Mouse (Mus musculus): ENCODE results near the gene Celf2. TPM values are rescaled to one million over a fixed set of nuclear protein-coding genes. Genes with fewer than 3 reads are reported as not detected.

The Celf2 gene
- total RNA-seq, 2 experiments from 2014 or later, result 518 to 531 TPM

DNA sequence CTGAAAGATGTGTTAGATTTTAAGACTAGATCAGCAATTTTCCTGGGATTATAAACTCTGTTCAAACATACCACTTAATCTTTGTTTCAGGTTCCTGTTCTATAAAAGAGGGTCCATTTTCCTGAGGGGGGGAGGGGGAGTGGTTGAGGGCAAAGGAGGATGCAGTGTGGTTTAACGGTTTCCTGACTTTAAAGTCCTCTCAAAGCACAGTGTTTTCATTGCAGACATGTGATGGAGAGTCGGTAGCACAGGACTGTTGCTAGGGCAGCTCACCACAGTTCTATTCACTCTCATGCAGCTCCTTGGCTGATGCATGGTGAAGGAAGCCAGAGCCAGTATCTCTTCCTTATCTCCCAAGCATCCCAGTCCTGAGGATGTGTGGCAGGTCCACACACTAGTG is 802.1 kb downstream of the Celf2 start:
- DNase-seq (ENCODE audit: low spot score in 2 of 2), result peak in 1 of 2 experiments; percentile 9

DNA sequence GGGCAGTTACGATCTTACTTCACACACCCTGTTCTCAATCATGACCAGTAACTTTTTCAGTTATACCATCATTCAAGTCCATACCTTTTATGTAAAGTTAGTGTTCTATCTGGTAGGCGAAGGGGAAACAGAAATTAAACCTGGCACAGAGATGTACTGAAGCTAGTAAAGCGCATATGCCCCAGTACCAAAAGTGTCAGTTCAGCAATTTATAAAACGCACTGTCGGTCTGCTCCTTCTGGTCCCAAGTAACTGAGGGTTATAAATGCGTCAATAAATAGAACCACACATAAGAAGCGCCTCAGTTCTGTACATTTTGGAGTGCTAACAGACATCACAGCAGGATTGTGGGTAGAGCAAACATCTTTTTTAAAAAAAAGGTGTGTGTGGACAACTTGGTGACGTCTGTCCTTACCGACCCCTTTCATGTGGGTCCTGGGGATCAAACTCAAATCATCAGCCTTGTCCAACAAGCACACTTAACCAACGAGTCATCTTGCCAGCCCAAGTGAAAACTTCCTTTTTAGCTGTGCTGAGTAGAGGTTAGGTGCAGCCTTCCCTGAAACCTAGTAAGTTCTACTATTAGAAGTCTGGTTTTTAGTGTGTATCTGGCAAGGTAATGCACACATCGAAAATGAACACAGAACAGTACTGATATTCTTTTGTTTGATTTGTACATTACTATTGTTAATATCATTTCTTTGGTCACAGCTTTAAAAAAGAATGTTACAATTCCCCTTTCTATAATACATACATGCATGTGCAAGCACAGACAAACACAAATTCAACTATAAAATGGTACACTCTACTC is 803.2 kb downstream of the Celf2 start:
- no peak for DNase-seq (ENCODE audit: low spot score in 2 of 2)

DNA sequence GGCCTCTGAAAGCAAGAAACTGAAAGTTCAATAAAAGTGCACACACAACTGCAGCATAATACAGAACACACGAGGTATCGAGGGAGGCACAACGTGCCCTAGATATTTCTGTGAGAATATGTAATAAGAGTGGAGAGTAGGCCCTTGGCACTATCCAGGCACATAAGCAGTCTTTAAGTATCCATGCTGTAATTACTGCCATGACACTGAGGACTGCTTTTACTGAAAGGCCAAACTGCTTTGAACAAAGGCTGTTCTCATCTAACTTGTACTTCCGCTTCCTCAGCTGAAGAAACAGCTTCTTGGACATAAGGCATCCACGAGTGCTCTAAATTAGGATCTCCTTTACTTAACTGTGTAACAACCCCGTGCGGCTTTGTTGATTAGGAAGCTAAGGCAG is 803.9 kb downstream of the Celf2 start:
- no peak for DNase-seq (ENCODE audit: low spot score in 2 of 2)

DNA sequence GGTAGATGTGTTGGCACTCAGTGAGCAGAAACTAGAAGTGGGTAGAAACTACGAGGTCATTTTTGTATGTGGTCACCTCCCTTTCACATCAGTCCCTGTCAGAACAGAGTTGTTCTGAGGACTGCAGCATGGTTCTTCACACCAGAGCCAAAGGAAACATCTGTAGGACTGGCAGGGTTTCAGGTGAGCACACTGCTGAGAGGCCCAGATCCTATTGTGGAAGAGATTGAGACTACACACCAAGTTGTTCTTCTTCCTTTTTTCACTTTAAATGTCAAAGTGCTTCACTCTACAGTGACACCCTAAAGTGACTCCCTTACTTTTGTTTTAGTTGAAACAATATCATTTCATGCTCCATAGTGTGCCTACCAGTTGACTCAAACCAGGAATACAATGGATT is 804.6 kb downstream of the Celf2 start:
- no peak for DNase-seq (ENCODE audit: low spot score in 2 of 2)

DNA sequence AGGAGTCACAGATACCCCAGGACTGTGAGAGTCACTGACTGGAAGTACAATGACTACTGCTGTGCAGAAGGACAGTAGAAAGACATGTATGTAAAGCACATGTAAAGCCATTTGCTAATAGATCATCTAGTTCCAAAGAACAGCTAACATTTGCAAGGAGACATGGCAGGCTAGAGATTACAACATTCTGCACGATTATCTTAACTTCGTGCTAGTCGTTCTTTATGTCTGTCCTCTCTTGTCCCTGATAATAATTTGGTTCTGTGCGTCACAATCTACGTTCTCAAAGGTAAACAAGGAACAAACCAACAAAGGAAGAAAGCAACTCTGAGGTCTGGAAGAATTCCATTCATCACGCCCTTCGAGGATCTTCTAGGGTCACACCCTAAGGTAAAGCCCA is 805.0 kb downstream of the Celf2 start:
- DNase-seq (ENCODE audit: low spot score in 2 of 2), result no peak

DNA sequence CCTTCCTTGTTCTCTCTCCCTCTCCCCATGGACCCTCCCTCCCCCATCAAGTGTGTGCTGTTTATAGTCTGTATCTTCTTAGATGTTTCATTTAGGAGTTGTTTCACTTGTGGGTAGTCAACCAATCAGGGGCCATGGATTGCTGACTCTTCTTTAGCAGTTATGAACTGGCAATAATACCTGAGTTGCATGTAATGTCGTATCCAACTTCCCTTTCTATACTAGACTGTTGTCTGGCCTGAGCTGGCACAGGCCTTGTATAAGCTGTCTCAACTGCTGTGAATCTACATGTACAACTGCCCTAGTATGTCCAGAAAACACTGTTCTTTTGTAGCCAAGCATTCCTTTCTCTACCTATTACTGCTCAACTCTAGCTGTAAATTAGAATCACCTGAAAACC is 813.0 kb downstream of the Celf2 start:
- DNase-seq (ENCODE audit: low spot score in 2 of 2), result no peak

DNA sequence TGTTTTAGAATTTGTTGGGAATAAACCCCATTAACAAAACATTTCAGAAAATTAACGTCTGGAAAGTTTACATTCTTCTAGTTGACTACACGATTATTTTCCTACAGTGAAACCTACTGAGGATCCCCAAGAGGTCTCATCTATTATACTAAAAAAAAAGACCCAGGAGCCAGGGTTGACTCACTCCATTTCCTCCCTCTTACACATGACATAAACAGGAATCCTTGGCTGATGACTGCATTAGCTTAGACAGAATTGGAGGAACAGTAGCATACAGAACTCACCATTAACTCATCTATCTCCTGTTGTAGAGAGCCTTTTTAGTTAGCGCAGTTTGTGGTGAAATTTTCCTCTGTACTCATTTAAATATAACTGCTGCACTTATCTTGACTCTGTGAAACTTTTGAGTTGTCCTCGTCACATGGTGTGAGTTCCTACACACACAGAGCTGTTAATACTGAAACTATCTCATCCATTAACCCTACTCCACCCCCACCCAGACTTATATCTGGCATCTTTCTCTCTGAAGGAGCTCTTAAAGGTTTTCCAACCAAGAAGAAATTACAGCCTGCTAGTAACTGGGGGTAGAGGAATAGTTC is 813.9 kb downstream of the Celf2 start:
- no peak for DNase-seq (ENCODE audit: low spot score in 2 of 2)

DNA sequence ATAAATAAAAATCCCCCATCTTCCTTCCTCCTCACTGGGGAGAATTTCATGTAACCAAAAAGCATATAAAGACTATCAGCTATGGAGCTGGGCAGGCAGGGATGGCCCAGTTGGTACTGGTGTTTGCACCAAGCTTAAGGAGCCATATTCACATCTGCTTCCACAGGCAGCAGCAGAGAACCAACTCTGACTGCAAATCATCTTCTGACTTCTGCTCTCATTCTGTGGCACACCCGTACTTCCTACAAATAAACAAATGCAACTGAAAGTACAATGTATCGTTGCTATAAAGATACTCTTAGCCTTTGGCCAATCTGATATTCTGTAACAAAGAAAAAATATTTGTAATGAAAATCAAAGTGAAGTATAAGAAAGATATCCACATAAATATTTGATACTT is 819.7 kb downstream of the Celf2 start:
- DNase-seq (ENCODE audit: low spot score in 2 of 2), result no peak

DNA sequence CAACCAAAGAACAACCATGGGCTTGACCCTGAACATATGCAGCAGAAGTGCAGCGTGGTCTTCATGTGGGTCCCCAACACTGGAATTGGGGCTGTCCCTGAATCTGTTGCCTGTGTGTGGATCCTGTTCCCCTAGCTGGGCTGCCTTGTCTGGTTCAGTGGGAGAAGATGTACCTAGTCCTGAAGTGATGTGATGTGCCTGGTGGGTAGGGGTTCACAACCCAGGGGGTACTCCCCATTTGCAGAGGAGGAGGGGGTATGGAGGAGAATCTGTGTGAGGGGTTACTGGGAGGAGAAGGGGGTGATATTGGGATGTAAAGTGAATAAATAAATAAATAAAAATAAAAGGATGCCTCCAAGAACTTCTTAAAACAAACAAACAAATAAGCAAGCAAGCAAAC is 831.1 kb downstream of the Celf2 start:
- no peak for DNase-seq (ENCODE audit: low spot score in 2 of 2)

DNA sequence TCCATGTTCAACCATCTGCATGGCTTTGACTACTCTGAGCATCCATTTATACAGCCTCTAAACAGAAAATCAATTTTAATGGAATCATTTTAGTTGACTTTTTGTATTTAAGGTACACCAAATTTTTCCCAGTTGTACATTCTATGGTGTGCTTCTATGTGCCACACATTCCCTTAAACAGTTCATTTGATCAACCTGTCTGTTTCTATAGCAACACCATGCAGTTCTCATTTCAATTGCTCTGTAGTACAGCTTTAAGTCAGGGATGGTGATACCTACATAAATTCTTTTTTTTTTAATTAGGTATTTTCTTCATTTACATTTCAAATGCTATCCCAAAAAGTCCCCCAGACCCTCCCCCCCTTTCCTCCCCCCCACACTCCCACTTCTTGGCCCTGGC is 831.9 kb downstream of the Celf2 start:
- no peak for DNase-seq (ENCODE audit: low spot score in 2 of 2)

DNA sequence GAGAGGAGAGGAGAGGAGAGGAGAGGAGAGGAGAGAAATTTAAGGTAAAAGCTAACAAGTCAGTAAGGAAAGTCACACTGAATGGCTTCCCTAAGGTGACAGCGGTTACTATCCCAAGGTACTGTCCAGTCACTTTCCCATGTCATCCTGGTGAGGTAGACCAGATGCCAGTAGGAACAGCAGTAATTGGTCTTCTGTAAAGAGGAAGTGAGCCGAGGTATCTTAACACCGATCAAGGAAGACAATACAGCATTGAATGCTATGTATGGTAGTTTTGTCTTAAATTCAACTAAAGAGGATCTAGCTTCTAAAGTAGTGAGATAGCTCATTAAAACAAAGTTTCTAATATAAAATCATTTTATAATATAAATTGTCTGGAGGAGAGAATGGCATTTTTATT is 835.0 kb downstream of the Celf2 start:
- DNase-seq (ENCODE audit: low spot score in 2 of 2), result no peak

DNA sequence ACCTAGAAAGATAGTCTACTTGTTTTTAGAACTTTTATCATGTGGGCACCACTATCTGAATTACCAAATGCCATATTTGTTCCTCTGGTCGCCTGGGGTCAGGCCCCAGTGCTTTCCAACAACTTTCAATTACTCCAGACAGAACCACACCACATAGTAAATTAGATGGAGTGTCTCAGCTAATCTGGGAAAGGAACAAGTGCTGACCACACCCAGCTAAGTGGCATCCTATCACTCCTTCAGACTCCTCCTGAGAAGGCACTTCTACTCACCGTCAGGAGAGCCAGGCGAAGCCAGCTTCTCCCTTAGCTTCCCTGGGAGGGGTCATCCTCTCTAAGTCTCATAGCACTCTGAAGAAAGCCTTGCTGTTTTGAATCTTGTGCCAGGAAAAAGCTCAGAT is 835.9 kb downstream of the Celf2 start:
- no peak for DNase-seq (ENCODE audit: low spot score in 2 of 2)

DNA sequence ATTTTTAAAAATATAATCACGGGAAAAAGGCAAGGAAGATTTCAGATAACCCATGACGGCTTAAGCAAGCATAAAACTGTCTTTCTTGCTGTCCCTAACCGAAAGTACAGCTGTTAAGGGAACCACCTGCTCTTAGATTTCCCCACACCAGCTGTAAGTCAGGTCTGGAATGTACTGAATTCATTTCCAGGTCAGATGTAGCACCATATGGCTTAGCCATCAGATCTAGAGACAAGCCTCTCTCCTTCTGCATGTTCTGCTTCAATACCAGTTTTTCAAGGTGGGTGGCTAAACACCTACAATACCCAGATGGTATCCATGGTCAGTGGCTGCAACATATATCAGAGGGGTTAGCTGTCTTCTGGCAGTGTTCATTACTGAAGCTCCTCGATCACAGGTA is 841.8 kb downstream of the Celf2 start:
- DNase-seq (ENCODE audit: low spot score in 2 of 2), result no peak

DNA sequence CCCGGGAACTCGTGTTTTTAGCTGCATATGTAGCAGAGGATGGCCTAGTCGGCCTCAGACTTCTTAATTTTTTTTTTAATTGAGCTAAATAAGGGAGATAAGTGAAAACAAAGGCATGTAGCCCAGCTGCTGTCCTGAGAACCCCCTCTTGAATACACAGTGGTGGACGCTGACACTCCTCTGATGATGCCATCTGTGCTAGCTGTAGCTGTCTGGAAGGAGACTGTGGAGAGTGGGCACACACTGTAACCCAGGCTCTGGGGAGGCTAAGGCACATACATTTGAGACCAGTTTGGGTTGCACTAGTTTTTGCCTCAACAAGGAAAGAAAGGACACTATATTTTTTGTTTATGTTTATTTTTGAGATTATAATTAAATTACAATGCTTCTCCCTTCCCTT is 849.5 kb downstream of the Celf2 start:
- DNase-seq (ENCODE audit: low spot score in 2 of 2), result no peak

DNA sequence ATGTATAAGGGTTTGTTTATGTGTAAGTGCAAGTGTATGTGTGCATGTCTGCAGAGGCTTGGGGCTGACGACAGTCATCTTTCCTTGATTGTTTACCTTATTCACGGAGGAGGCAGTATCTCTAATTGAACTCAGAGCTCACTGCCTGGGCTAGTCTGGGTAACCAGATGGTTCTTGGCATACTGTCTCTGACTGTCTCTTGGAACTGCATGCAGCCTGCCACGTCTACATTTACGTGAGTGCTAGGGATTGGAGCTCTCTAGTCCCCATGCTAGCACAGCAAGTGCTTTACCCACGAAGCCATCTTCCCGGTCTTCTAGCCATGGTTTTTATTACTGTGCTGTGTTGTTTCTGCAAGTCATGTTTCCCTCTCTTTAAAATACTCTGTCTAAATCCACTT is 855.6 kb downstream of the Celf2 start:
- DNase-seq (ENCODE audit: low spot score in 2 of 2), result no peak

DNA sequence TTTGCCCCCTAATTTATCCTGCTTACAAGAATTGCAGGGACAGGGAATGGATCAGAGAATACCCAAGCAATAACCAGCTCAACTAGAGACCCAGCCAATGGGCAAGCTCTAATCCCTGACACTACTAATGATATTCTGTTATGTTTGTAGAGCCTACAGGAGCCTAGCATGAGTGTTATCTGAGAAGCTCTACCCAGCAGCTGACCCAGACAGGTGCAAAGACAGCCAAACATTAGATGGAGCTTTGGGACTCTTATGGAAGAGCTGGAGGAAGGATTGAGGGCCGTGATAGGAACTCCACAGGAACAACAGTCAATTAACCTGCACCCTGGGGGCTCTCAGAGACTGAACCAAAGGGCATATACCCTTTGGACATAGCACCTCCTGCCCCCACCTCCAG is 857.7 kb downstream of the Celf2 start:
- DNase-seq (ENCODE audit: low spot score in 2 of 2), result no peak

DNA sequence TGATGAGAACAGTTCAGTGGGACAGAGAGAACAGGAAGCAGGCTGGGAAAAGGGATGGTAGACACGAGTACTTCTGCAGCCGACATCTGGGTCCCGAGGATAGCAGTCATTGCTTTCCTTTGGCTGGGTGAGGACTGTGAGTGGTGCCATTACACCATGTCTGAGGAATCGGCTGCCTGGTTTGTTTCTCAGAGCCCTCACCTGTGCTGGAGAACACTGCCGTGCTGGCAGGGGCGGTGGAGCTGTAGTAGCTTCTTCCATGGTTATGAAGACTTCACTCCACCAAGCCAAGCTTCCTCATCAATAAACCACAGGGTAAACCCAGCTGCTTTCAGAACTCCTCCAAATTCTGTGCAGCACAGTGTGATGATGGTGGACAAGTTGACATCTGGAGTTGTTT is 860.5 kb downstream of the Celf2 start:
- no peak for DNase-seq (ENCODE audit: low spot score in 2 of 2)

DNA sequence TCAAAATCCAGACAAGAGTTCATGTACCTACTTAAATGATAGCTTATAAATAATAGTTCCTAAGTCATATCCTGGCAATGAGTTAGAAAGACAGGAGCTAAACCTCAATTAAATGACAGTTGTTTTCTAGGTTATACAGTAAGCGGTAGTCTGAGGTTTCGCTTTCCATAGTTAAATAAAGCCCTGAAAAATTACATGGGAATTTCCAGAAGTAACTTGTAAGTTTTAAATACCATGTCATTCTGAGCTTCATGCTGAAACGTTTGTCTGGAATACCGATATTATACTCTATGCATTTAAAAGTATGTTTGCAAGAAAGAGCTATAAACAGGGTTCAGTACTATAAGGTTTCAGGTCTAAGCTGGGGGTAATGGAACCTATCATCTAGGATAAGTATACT is 862.3 kb downstream of the Celf2 start:
- no peak for DNase-seq (ENCODE audit: low spot score in 2 of 2)

DNA sequence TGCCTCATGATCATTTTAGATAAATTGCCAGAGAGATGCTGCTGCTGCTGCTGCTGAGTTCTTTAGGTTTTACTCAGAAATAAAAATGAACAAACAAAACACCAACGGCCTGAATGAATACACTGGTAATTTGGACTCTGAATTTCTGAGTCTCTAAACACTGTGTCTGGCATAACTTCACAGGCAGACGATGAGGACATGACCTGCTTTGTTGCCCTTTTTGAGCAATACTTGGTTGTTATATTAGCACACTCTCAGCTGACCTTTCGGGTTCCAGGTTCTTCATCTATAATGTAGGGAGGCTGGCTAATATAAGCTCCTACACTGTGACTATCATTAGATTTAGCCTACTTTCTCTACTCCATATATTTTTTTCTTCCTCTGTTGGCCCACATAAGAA is 863.0 kb downstream of the Celf2 start:
- DNase-seq (ENCODE audit: low spot score in 2 of 2), result no peak

DNA sequence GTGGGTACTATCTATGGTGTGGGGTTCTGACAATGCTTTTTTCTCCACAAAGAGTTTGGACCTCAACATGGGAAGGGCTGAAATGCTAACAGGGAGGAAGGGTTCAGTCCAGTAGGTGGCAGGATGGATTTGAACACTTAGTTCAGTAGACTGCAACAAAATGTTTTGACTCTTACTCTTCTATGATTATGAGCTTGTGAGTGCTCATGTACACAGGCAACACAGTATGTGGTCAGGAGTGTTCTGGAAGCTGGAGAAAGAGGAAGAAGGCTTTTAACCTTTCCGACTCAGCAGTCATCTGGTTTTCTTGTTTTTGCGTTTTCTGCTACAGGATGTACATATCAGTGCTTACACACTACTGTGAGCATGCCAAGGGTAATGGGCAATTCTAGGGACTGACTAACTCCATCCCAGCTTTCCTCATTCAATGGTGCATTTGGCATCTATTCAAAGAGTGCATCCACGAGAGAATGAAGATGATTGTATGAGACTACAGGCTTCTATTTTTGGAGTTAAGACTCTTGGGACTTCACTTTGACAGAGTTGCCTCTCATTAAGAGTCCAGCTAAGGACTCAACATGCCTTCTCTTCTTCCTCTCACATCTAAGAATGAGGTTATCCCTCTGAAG is 867.0 kb downstream of the Celf2 start:
- no peak for DNase-seq (ENCODE audit: low spot score in 2 of 2)

DNA sequence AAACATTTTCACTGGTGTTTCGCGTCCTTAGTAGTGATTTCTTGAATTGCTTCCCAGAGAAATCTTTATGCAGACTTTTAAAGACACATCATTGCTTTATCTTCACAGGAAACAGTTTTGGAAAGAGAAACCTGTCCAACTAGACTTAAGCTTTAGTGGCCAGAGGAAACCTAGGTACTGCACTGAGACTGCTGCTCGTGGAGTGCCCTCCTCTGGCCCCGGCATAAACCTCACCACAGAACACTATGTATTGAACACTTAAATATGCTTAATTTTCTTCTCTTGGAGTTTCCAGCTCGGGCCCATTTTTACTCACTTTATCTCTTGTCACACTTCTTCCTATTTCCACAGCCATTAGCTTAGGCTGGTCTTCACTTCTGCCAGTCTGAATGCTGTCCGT is 870.0 kb downstream of the Celf2 start:
- DNase-seq (ENCODE audit: low spot score in 2 of 2), result no peak

DNA sequence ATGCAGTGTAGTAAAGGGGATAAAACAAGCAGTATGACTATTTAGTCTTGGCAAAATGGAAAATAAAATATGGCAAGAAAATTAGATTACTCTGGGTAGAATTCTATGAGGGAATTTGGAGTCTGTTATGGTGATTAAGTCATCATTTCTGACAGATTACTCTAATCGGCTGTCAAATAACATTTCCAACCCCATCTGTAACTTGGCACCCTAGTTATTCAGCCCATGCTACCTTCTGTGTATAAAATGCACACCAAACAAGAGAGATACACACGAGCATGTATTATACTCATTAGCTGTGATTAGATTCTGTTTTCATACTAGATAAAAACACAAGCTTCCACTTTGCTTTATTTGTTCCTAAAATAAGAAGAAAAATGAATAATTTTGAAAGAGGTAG is 872.2 kb downstream of the Celf2 start:
- no peak for DNase-seq (ENCODE audit: low spot score in 2 of 2)

DNA sequence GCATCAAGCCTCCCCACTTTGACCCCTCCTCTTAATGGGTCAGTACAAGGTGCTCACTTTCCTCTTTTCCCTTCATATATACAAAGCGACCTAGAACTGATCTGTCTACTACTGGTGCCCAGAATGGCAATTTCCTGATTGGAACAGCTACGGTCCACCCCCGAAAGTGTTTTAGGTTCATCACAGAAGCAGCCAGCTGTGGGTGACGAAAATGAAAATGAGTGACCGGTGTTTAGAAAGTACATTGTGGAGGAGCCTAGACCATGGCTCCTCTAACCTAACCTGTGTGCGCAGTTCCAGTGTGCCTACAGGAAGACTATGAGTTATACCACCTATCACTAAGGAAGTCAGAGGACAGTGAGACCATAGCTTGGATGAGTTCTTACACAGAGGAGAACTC is 874.5 kb downstream of the Celf2 start:
- DNase-seq (ENCODE audit: low spot score in 2 of 2), result no peak
